Mouse (Mus musculus): ENCODE results near the gene Dyrk4. TPM values are rescaled to one million over a fixed set of nuclear protein-coding genes. Genes with fewer than 3 reads are reported as not detected.

The Dyrk4 gene
- total and polyA plus RNA-seq, 3 experiments = 0.08 TPM; not detected in 2

DNA sequence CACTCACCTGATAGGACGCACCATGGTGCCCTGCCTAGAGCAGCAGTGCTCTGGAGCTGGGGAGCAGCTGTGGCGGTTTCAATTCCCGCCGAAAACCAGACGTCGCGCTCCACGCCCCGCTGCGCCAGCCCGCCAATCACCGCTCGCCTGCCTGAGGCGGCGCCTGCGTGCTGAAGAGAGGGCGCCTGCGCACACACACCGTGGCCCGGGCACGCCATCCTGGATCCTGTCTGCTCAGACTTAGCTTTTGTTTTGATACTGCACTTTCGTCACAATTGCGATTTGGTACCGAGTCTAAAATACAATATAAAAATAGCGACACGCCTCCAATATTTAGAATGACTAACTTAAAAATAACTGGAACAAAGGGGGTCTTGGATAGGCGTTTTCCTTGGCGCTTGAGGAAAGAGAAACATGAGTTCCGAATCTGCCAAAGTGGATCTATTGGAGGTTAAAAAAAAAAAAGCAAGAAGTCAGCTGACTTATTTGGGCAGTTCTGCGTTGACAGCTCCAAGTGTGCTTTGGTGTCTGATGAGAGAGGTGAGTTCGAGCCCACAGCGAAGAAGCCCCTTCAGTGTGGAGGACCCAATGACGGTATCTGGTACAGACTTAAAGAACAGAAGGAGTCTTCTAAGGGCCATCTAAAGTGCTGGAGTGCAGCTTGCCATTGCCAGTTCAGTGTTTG is 18.0 kb upstream of the Dyrk4 start, which contains the start of the genes Rad51ap1 and D6Wsu163e (continued):
- TF ChIP-seq USF2 (IDR thresholded peaks at IDR 0.05; ENCODE audit: borderline replicate concordance in 1 of 2, insufficient read depth in 1 of 2, low read depth in 1 of 2, low read length in 2 of 2) = peak in 1 of 2 experiments; percentile 55; a peak in 1 of 4 replicates
- TF ChIP-seq CHD2 (IDR thresholded peaks at IDR 0.05; ENCODE audit: low read length) = peak; percentile 38; the same call in 1 of the 2 replicates
- TF ChIP-seq MAX (IDR thresholded peaks at IDR 0.05; ENCODE audit: low read length) = peak; percentile 73

DNA sequence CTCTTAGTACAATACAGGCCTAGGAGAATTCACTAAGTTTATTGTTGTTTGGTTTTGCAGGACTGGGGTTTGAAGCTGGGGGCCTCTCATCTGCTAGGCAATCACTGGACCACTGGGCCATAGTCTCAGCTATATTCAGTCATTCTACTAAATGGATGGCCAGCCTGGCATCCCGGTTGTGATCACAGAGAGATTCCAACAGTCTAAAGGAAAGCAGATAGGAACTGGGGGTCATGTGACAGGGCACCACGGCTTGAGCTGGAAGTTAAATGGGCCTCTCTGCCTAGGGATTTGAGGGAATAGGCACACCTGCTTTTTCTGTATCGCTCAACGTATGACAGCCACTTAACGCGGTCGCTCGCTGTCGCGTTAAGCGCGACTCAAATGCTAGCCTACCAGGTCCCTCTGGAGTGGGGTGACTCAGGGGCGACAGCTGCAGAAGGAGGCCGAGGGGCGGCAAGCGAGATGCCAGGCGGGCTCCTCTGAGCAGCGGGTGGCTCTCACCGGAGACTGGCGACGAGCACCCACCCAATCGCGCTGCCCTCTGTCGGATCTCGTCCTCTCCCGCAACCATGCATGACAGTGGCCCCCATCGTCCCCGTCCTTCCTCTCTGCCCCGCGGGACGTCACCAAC is 17.3 kb upstream of the Dyrk4 start:
- Histone ChIP-seq H3K9ac (ENCODE audit: control insufficient read depth, low read depth, low read length, poor library complexity, severe bottlenecking) (peak overlapping the region; percentile 86), H3K36me3 (ENCODE audit: control insufficient read depth in 1 of 2, insufficient read depth in 2 of 2, low read length in 2 of 2) (peaks cover 14 to 15% of the 10 kb centered on the region in 2 experiments), H3K79me2 (ENCODE audit: control insufficient read depth, insufficient read depth, low read length, poor library complexity) (peaks cover 20% of the 10 kb centered on the region), H3K9me3 (replicated peaks; ENCODE audit: insufficient read depth, low read length) (no peaks in the 10 kb centered on the region), H3K27ac (ENCODE audit: control insufficient read depth, low read depth, low read length) (peak overlapping the region; percentile 49), H3K27me3 (ENCODE audit: control insufficient read depth in 1 of 2, insufficient read depth in 2 of 2, low read length in 2 of 2) (no peaks in the 10 kb centered on the region), H3K4me1 (ENCODE audit: control insufficient read depth in 1 of 2, insufficient read depth in 2 of 2, low read length in 2 of 2) (peaks cover 0 to 8% of the 10 kb centered on the region in 2 experiments; a peak in 1 of 4 replicates), H3K4me3 (ENCODE audit: control insufficient read depth in 1 of 2, insufficient read depth in 1 of 2, low read depth in 2 of 2, low read length in 2 of 2) (peak overlapping the region; percentile 62 to 89)
- TF ChIP-seq POLR2A (IDR thresholded peaks at IDR 0.05; ENCODE audit: control insufficient read depth in 1 of 2, insufficient read depth in 1 of 2, low read depth in 1 of 2, low read length in 2 of 2, poor library complexity in 1 of 2) = peak in 1 of 2 experiments; percentile 88; a peak in 3 of 4 replicates
- TF ChIP-seq USF1 (IDR thresholded peaks at IDR 0.05; ENCODE audit: low read depth, low read length) = peak; percentile 67
- 0 out of 2 replicates have a peak, but pooled peaks have one; percentile 17 for TF ChIP-seq TBP (IDR thresholded peaks at IDR 0.05; ENCODE audit: low read depth, low read length)
- TF ChIP-seq POLR2AphosphoS2 (IDR thresholded peaks at IDR 0.05; ENCODE audit: low read length) = no peak
- TF ChIP-seq USF2 (IDR thresholded peaks at IDR 0.05; ENCODE audit: borderline replicate concordance in 1 of 2, insufficient read depth in 1 of 2, low read depth in 1 of 2, low read length in 2 of 2) = 0 out of 4 replicates have a peak, but pooled peaks of 1 of the 2 experiments have one; percentile 22
- TF ChIP-seq MEF2A (IDR thresholded peaks at IDR 0.05; ENCODE audit: extremely low read depth, insufficient replicate concordance, low read depth, low read length, poor library complexity, severe bottlenecking) = no peak
- TF ChIP-seq CHD1 (IDR thresholded peaks at IDR 0.05; ENCODE audit: low read depth, low read length) = no peak
- peak; percentile 69 for DNase-seq (ENCODE audit: low read depth, low spot score)

DNA sequence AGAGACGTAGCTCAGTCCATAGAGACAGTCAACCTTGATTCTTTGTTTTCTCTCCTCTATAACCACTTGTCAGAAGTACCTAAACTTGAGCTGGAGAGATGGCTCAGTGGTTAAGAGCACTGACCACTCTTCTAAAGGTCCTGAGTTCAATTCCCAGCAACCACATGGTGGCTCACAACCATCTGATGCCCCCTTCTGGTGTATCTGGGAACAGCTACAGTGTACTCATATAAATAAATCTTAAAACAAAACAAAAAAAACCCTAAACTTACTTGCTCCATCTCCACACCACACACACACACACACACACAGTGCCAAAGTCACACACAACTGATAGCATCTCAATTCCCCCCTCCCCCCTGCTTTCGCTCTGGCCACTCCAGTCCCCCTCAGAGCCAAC is 16.4 kb upstream of the Dyrk4 start:
- no peaks in the 10 kb centered on the region for H3K9me3 ChIP-seq (replicated peaks; ENCODE audit: insufficient read depth, low read length)
- H3K27me3 ChIP-seq (ENCODE audit: control insufficient read depth in 1 of 2, insufficient read depth in 2 of 2, low read length in 2 of 2) = no peaks in the 10 kb centered on the region
- peak; percentile 25 for DNase-seq (ENCODE audit: low read depth, low spot score)
- peak overlapping the region; percentile 86 for H3K9ac ChIP-seq (ENCODE audit: control insufficient read depth, low read depth, low read length, poor library complexity, severe bottlenecking)
- H3K4me3 ChIP-seq (ENCODE audit: control insufficient read depth in 1 of 2, insufficient read depth in 1 of 2, low read depth in 2 of 2, low read length in 2 of 2) = peak overlapping the region; percentile 62 to 89
- no peak for TF ChIP-seq SIN3A (IDR thresholded peaks at IDR 0.05; ENCODE audit: low read length)
- peaks cover 20% of the 10 kb centered on the region for H3K79me2 ChIP-seq (ENCODE audit: control insufficient read depth, insufficient read depth, low read length, poor library complexity)
- peaks cover 0 to 8% of the 10 kb centered on the region in 2 experiments; a peak in 1 of 4 replicates for H3K4me1 ChIP-seq (ENCODE audit: control insufficient read depth in 1 of 2, insufficient read depth in 2 of 2, low read length in 2 of 2)
- no peak overlapping the region for H3K27ac ChIP-seq (ENCODE audit: control insufficient read depth, low read depth, low read length)
- H3K36me3 ChIP-seq (ENCODE audit: control insufficient read depth in 1 of 2, insufficient read depth in 2 of 2, low read length in 2 of 2) = peaks cover 15% of the 10 kb centered on the region in 2 experiments
